Mouse (Mus musculus) frontal cortex, postnatal 14 days (tissue): ENCODE results near the gene Dcaf11.

Source experiments
- DNase-seq, 2 experiments: peaks; one replicate each; pipeline ENCODE4 v3.0.0; 2022; ENCODE audit warnings: low spot score in 2 of 2

The Dcaf11 gene

DNA sequence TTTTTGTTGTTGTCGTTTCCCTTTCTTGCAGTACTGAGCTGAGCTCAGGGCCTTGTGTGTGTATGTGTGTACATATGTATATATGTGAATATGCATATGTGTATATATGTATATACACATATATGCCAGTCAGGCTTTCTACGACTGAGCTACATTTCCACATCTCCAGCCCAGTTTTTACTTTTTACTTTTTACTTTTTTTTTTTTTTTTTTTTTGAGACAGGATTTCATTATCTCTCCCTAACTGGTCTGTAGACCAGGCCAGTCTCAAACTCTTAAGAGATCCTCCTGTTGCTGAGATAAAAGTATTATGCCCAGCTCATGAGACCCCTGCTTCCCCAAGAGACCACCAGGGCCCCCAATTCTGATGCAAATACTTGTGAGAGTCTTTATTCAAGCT, 57.0 kb downstream of the Dcaf11 start:
- DNase-seq: no peak

DNA sequence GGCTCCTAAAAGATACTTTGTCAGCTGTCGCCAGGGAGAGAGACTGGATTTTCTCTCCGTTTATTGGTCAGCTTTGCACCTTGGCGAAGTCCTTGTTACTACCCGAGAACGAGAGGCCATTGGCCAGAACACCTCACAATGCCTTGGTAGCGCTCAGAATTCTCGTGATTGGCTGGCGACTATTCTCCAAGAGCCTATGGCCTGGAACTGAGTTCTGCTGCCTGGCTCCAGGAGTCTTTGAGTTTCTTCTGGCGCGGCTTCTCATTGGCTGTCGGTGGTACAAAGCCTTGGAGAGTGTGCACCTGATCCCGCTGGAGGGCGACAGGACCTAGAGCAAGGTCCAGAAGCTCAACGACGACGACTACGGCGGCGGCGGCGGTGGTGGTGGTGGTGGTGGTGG, 58.0 kb downstream of the Dcaf11 start, which contains the start of gene Rec8:
Gene Rec8 (plus strand): TSS at position 216 of the 400 bp plus-strand sequence.
- no peak for DNase-seq

GRCm38 (mm10) chr14:55618486-55619195, 58.8 kb downstream of the Dcaf11 start:
- no peak for DNase-seq
